Mouse (Mus musculus) stomach, postnatal 0 days (tissue): ENCODE results near the gene Ttc13.

ENCODE experiments used
- CTCF ChIP-seq: IDR thresholded peaks from 2 replicates; pipeline ENCODE4 v1.5.1; 2016; ENCODE audit warnings: antibody characterized with exemption, low read depth, mild to moderate bottlenecking, moderate library complexity
- EP300 ChIP-seq: optimal IDR thresholded peaks from 2 replicates; pipeline ENCODE3; 2016; ENCODE audit warnings: antibody characterized with exemption

- TF ChIP-seq EP300, result no peak
- TF ChIP-seq CTCF, result no peak
Measured at GRCm38 (mm10) chr8:124732828-124733227, 11.0 kb upstream of the Ttc13 start.
